ENCODE assay signal across 9 mouse cellular contexts in genomic region chr2:93772054-93772764, GRCm38 (mm10). TPM values are rescaled to one million over a fixed set of nuclear protein-coding genes. Genes with fewer than 3 reads are reported as not detected.
DNase-seq lines count a peak whose midpoint lies in the region; ATAC-seq and TF ChIP-seq lines count a peak whose summit lies in the region.
"Had no signal": no experiment of that assay in that cellular context is flagged by ENCODE, and none has a peak within 500 bp of the region (broad histone marks: within the 10 kb centered on the region; RNA-seq: fewer than 3 reads in every experiment).

No protein-coding gene starts in this region.

- DNase-seq in heart, postnatal 4 days = no peak
- peak; percentile 71 for DNase-seq in CH12.LX (ENCODE audit: extremely low read depth)
- no peak for DNase-seq in left cerebral cortex, postnatal 4 days
- no peak for DNase-seq in natural killer cell, adult 2 months (ENCODE audit: low spot score in 2 of 2)
- no peak for DNase-seq in layer of hippocampus, postnatal 36 days
- DNase-seq: cerebellum, postnatal 25 days had no signal

- no peak for TF ChIP-seq EP300 in CH12.LX (IDR thresholded peaks at IDR 0.05; ENCODE audit: low read length)

- dilution Hi-C loops in CH12.LX (cut with MboI; ENCODE audit: extremely low pct_ligation_motif_present, extremely low pct_unique_long_range_greater_than_20kb, low sequenced_read_pairs) = no loop called here

- intact Hi-C loops in left cerebral cortex, postnatal 4 days (cut with DNase I) = no loop called here

- H3K4me3 ChIP-seq in heart, embryonic 16.5 days (ENCODE audit: low read length) = no peak overlapping the region
- peak overlapping the region in 1 of 3 experiments; percentile 39 for H3K4me3 ChIP-seq in CH12.LX (replicated peaks in 1 of 3; ENCODE audit: low read depth in 2 of 3, low read length in 2 of 3, poor library complexity in 1 of 3)
- no peak overlapping the region for H3K4me3 ChIP-seq in forebrain, embryonic 12.5 days (replicated peaks)
- no peak overlapping the region for H3K4me3 ChIP-seq in limb, embryonic 15.5 days

- 45% methylated on average over 16 of the region's 16 CpGs for WGBS in heart, embryonic 16.5 days
- 53% methylated on average over 16 of the region's 16 CpGs for WGBS in forebrain, embryonic 12.5 days
- WGBS in limb, embryonic 15.5 days = 20% methylated on average over 16 of the region's 16 CpGs

- no peak for TF ChIP-seq RAD21 in CH12.LX (IDR thresholded peaks at IDR 0.05; ENCODE audit: low read depth, low read length)

- no peaks in the 10 kb centered on the region for H3K9me3 ChIP-seq in heart, embryonic 16.5 days (replicated peaks; ENCODE audit: control insufficient read depth, low read length)
- no peaks in the 10 kb centered on the region for H3K9me3 ChIP-seq in CH12.LX (replicated peaks; ENCODE audit: low read length)
- H3K9me3 ChIP-seq in forebrain, embryonic 12.5 days = no peaks in the 10 kb centered on the region
- H3K9me3 ChIP-seq in limb, embryonic 15.5 days = no peaks in the 10 kb centered on the region

- H3K27me3 ChIP-seq in heart, embryonic 16.5 days (ENCODE audit: control insufficient read depth, insufficient read depth, low read length) = no peaks in the 10 kb centered on the region
- no peaks in the 10 kb centered on the region for H3K27me3 ChIP-seq in CH12.LX (replicated peaks)
- no peaks in the 10 kb centered on the region for H3K27me3 ChIP-seq in forebrain, embryonic 12.5 days
- 0 out of 2 replicates have a peak, but pooled peaks cover 5% of the 10 kb centered on the region for H3K27me3 ChIP-seq in limb, embryonic 15.5 days

- H3K4me1 ChIP-seq in heart, embryonic 16.5 days (ENCODE audit: control insufficient read depth, insufficient read depth, low read length) = peaks cover 26% of the 10 kb centered on the region
- peaks cover 24 to 72% of the 10 kb centered on the region in 2 experiments for H3K4me1 ChIP-seq in CH12.LX (ENCODE audit: control insufficient read depth in 1 of 2, insufficient read depth in 2 of 2)
- H3K4me1 ChIP-seq in forebrain, embryonic 12.5 days = peaks cover 19% of the 10 kb centered on the region
- H3K4me1 ChIP-seq in limb, embryonic 15.5 days = peaks cover 54% of the 10 kb centered on the region

- in situ Hi-C loops in CH12.LX (cut with MboI; ENCODE audit: low pct_ligation_motif_present, low pct_unique_long_range_greater_than_20kb, low sequenced_read_pairs) = loop anchor here (25.0 kb wide), 1 partner anchor 560 kb away; no protein-coding TSS in a partner anchor

- no peak for TF ChIP-seq POLR2A in CH12.LX (IDR thresholded peaks at IDR 0.05; ENCODE audit: low read depth, low read length)

- H3K4me2 ChIP-seq in heart, embryonic 16.5 days (ENCODE audit: low read depth, low read length) = no peak overlapping the region
- H3K4me2 ChIP-seq in CH12.LX (ENCODE audit: insufficient read depth, low read depth, poor library complexity, severe bottlenecking) = no peak overlapping the region
- H3K4me2 ChIP-seq in forebrain, embryonic 12.5 days = no peak overlapping the region
- H3K4me2 ChIP-seq in limb, embryonic 15.5 days = 0 out of 2 replicates have a peak overlapping the region, but pooled peaks have one; percentile 10

- H3K9ac ChIP-seq in heart, embryonic 16.5 days (ENCODE audit: low read length) = no peak overlapping the region
- H3K9ac ChIP-seq in CH12.LX (ENCODE audit: insufficient read depth, low read depth) = no peak overlapping the region
- no peak overlapping the region for H3K9ac ChIP-seq in forebrain, embryonic 12.5 days
- no peak overlapping the region for H3K9ac ChIP-seq in limb, embryonic 15.5 days

- ATAC-seq in heart, embryonic 16.5 days (replicated peaks; ENCODE audit: extremely low read depth, insufficient read depth, low FRiP score) = no peak; the same call in 1 of the 2 replicates
- 0 out of 2 replicates have a peak, but pooled peaks have one; percentile 41 for ATAC-seq in forebrain, embryonic 12.5 days (ENCODE audit: low FRiP score)
- ATAC-seq in limb, embryonic 15.5 days (ENCODE audit: insufficient number of reproducible peaks, low FRiP score, low TSS enrichment, low read depth) = no peak

- no peaks in the 10 kb centered on the region for H3K79me2 ChIP-seq in CH12.LX (replicated peaks; ENCODE audit: control insufficient read depth, extremely low read depth, insufficient read depth, poor library complexity, severe bottlenecking)

- no peak for TF ChIP-seq CTCF in CH12.LX (conservative IDR thresholded peaks at IDR 0.05 in 1 of 2, IDR thresholded peaks at IDR 0.05 in 1 of 2; ENCODE audit: low read depth in 2 of 2, low read length in 2 of 2)

- H3K36me3 ChIP-seq in heart, embryonic 16.5 days (ENCODE audit: control insufficient read depth, insufficient read depth) = 0 out of 2 replicates have a peak, but pooled peaks cover 4% of the 10 kb centered on the region
- peaks cover 0 to 14% of the 10 kb centered on the region in 2 experiments for H3K36me3 ChIP-seq in CH12.LX (replicated peaks in 1 of 2; ENCODE audit: control insufficient read depth in 1 of 2, insufficient read depth in 1 of 2, low read length in 1 of 2)
- no peaks in the 10 kb centered on the region for H3K36me3 ChIP-seq in forebrain, embryonic 12.5 days (replicated peaks)
- peaks cover 8% of the 10 kb centered on the region; the same call in 1 of the 2 replicates for H3K36me3 ChIP-seq in limb, embryonic 15.5 days

- 0 out of 2 replicates have a peak overlapping the region, but pooled peaks have one; percentile 43 for H3K27ac ChIP-seq in heart, embryonic 16.5 days (ENCODE audit: low read length)
- H3K27ac ChIP-seq in CH12.LX (ENCODE audit: insufficient read depth, low read depth) = no peak overlapping the region
- 0 out of 2 replicates have a peak overlapping the region, but pooled peaks have one; percentile 26 for H3K27ac ChIP-seq in forebrain, embryonic 12.5 days
- no peak overlapping the region for H3K27ac ChIP-seq in limb, embryonic 15.5 days

TF ChIP-seq in CH12.LX, 34 proteins besides CTCF, POLR2A, EP300 and RAD21:
- TF ChIP-seq USF2 (conservative IDR thresholded peaks at IDR 0.05; ENCODE audit: low read depth, low read length) = no peak
- no peak for TF ChIP-seq USF1 (IDR thresholded peaks at IDR 0.05; ENCODE audit: low read depth, low read length)
- no peak for TF ChIP-seq RCOR1 (conservative IDR thresholded peaks at IDR 0.05; ENCODE audit: low read depth, low read length)
- TF ChIP-seq MAX (IDR thresholded peaks at IDR 0.05; ENCODE audit: low read length) = 0 out of 2 replicates have a peak, but pooled peaks have one; percentile 30

RNA-seq across cellular contexts. Expression of gene Ext2, which starts 50.2 kb away (rescaled TPM):
- polyA plus RNA-seq in heart, embryonic 16.5 days (2015; fragmentation: Nextera tagmentation; extraction: Ambion mirVana) = 70.1 and 70.6 TPM in 2 replicates
- 10 to 100 TPM; 60.2 to 61.4 TPM for total RNA-seq in heart, postnatal 4 days (2021)
- total RNA-seq in CH12.LX (2012; rRNA removed) = 21.7 and 26.9 TPM in 2 replicates
- 18.7 and 20.2 TPM in 2 replicates for total RNA-seq in CH12.LX (2014; rRNA removed)
- polyA plus RNA-seq in CH12.LX (2012; ENCODE audit: insufficient read length, low read depth) = 30.4 and 33.1 TPM in 2 replicates
- 68.8 and 69.2 TPM in 2 replicates for polyA plus RNA-seq in forebrain, embryonic 12.5 days (2016; fragmentation: Nextera tagmentation; extraction: Ambion mirVana)
- 114 and 121 TPM in 2 replicates for polyA plus RNA-seq in limb, embryonic 15.5 days (2015; fragmentation: Nextera tagmentation; extraction: Ambion mirVana)
- 10 to 100 TPM; 66.8 to 68.4 TPM for total RNA-seq in left cerebral cortex, postnatal 4 days (2021)
- 10 to 100 TPM; 49.6 to 55.9 TPM for total RNA-seq in layer of hippocampus, postnatal 36 days (2021)

Comparison
In these comparisons a context has a peak if more than half of its experiments do, and no peak if none do; other contexts are left out.
1. H3K27ac ChIP-seq: peak in heart, embryonic 16.5 days (single experiment) and forebrain, embryonic 12.5 days (single experiment); none in CH12.LX (single experiment) and limb, embryonic 15.5 days (single experiment).